Mouse (Mus musculus): ENCODE results near the gene Arpc5. TPM values are rescaled to one million over a fixed set of nuclear protein-coding genes. Genes with fewer than 3 reads are reported as not detected.
A peak's percentile ranks its signal among the peaks of the same experiment; 100 is the strongest.
"Not testable (repeated sequence)": the region's sequence is repeated elsewhere in the genome, so short reads cannot be mapped to it uniquely, and the experiment has no call there.

The Arpc5 gene
- total RNA-seq, 2 experiments from 2014 or later: 34.7 to 40.4 TPM

DNA sequence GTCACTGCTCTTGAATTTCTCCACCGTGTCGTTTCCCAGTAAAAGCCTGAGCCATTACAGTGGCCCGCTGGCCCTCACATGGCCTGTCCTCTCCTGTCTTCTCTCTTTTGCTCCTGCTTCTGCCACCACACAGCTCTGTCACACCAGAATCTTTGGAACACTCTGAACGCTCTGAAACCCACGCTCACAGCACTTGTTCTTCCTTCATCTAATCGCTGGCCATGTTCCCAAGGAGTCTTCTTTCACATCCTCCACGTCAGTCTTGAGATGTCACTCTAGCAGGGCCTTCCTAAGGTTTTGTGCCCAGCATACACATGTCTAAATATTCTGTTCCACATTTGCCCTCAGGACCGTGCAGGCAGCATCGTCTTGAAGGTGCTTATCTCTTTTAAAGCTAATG is 4.7 kb downstream of the Arpc5 start:
- intact Hi-C loops (cut with DNase I): no loop called here
- DNase-seq (ENCODE audit: low spot score): no peak

DNA sequence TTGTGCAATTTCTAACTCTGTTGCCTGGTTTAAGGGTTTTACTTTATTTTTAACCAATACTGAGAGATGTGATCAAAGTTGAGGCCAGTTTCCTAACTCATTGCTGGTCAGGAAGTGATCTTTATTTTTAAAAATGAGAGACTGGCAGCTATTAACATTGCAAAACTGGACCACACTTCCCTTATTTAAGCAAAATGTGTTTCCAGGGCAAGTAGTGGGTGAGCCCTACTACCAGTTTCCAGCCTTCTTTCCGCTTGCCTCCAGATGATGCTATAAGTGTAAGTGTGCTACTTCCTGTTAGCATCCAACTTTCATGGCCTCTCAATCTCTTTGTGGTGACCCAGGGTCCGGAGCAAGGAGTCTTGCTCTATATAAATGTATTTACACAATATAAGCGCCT is 8.3 kb downstream of the Arpc5 start:
- intact Hi-C loops (cut with DNase I); DNase-seq (ENCODE audit: low spot score): not testable (repeated sequence)

DNA sequence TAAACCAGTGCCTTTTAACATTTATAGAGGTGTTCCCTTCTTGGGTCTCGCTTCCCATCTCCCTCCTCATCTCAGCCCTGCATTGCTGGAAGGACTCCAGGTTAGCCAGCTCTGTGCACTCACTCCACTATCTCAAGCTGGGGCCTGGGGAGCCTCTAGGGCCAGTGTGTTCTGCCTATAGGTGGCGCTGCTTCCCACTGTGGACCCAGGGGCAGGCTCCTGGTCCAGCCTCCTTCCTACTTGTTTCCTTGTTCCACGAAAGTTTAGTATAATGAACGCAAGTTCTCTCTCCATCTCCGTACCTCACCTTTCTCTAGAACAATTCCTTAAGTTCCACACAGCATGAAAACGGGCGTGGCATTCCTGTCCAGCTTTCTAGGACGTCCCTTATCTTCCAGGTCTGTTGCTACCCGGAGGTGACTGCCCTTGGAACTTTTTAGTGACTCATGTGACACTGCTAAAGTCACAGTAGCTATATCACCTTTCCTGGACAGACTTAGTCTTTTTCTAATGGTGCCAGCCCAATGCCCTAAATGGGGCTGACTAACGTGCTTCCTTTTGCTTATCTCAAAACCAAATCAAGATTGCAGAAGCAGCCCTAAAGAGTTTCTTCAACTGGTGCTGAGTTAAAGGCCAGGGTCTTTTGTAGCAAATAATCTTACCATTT is 12.9 kb downstream of the Arpc5 start:
- peak; percentile 45 for DNase-seq (ENCODE audit: low spot score)
- intact Hi-C loops (cut with DNase I): loop anchor here (5.0 kb wide), 1 partner anchor 128 kb away; no protein-coding TSS in a partner anchor

DNA sequence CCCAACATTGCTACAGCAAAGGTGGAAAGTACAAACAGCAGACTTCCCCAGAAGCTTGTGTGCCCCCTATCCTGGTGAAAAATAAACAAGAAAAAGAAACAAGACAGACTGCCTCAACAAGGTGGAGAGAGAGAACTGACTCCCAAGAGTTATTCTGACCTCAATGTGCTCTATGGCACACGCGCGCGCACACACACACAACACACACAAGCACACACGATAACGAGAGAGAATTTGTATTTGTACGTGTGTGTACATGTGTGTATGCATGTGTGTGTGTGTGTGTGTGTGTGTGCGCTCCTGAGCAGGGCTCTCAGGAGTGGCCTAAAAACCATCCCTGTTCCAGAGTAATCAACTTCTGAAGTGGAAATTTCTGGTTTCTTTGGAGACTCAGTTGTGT is 18.3 kb downstream of the Arpc5 start:
- intact Hi-C loops (cut with DNase I): loop anchor here (5.0 to 10.0 kb wide), 3 partner anchors 58 to 610 kb away; no protein-coding TSS in a partner anchor
- no peak for DNase-seq (ENCODE audit: low spot score)

DNA sequence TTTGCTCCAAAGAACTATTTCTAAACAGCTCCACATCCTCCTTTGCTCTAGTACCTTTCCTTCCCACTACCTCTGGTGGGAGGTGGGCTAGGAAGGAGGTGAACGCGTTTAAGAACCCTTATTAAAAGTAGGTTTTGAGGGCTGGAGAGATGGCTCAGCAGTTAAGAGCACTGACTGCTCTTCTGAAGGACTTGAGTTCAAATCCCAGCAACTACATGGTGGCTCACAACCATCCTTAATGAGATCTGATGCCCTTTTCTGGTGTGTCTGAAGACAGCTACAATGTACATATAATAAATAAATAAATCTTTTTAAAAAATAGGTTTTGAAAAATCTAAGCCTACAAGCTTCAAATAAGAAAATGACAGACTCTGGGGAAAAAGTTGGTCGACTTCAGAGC is 19.1 kb downstream of the Arpc5 start:
- intact Hi-C loops (cut with DNase I): loop anchor here (5.0 to 10.0 kb wide), 3 partner anchors 57 to 609 kb away; no protein-coding TSS in a partner anchor
- not testable (repeated sequence) for DNase-seq (ENCODE audit: low spot score)

DNA sequence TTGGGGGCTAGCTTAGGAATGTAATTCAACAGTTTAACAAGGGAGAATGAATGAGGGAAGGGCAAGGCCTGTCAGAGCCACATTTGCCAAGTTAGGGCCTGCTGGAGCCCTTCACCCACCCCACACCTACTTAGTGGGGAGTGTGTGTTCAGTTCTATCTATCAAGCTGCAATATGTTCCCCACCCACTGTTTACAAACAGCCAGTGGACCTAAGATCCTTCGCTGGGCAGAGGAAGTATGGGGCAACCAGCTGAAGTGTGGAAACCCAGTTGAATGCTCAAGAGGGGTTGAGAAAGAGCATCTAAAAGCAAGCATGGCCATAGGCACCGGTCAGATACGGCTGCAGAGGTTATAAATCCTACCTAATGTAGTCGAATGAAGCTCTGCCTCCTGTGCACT is 20.6 kb downstream of the Arpc5 start:
- no peak for DNase-seq (ENCODE audit: low spot score)
- intact Hi-C loops (cut with DNase I): loop anchor here (5.0 to 10.0 kb wide), 3 partner anchors 55 to 608 kb away; no protein-coding TSS in a partner anchor

DNA sequence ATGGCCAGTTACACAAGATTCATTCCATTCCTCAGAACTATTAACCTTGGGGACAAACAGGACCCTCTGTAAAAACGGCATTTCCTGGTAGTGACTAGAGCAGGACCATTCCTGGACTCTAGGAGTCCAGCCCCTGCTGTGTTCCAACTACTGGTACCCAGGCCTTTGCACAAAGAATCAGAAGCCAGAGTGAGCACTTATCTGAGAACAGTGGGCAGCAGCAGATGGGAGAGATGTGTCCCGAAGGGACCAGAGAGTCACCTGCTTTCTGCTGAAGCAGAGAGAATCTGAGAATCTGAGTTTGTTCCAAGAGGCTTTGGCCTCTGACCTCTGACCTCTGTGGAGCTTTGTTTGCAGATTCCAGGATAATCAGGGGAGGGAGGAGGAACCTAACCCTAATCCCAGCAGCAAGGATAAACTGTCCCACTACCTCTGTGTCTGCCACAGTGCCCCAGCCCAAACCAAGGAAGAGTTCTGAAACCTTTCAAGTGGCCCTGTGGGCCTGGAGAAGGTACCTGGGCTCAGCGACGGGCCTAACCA is 21.8 kb downstream of the Arpc5 start:
- intact Hi-C loops (cut with DNase I): loop anchor here (5.0 to 10.0 kb wide), 3 partner anchors 54 to 607 kb away; no protein-coding TSS in a partner anchor
- no peak for DNase-seq (ENCODE audit: low spot score)

DNA sequence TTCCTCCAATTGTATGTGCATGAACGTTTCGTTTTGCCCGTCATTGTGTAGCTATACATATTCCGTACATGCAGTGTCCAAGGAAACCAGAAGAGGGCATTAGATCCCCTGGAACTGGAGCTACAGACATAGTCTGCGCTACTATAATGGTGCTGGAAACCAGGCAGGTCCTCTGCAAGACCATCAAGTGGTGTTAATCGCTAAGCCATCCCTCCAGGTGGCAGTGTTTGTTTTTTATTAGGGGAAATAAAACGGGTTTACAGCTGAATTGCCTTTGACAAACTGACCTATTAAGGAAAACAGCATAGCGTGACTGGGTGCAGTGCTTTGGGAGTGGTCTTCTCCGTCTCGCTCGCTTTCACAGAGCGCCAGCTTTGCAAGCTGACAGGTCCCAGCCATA is 23.9 kb downstream of the Arpc5 start:
- intact Hi-C loops (cut with DNase I): loop anchor here (5.0 kb wide), 2 partner anchors 42 to 112 kb away; partner anchors contain the start of gene Smg7

DNA sequence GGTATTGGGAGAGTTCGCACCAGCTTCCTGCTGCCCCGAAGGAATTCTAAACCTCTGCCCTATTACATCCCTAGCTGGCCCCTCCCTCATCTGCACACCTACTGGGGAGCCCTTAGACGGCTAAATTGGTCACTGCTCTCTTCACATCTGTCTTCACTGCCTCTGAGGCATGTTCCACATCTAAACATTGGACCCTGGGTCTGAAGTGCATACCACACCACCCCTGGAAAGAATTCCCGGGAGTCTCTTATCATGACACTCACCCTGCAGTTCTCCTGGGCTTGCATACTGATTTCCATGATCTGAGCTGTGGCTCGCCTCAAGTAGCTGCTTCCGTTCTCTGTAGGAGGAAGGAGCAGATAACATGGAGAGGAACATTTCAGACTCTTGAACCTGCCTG is 24.5 kb downstream of the Arpc5 start:
- intact Hi-C loops (cut with DNase I): loop anchor here (5.0 kb wide), 2 partner anchors 41 to 111 kb away; partner anchors contain the start of gene Smg7
- DNase-seq (ENCODE audit: low spot score): no peak

More for the DNA sequence above, 23.9 kb downstream of the Arpc5 start:
- DNase-seq (ENCODE audit: low spot score): no peak

DNA sequence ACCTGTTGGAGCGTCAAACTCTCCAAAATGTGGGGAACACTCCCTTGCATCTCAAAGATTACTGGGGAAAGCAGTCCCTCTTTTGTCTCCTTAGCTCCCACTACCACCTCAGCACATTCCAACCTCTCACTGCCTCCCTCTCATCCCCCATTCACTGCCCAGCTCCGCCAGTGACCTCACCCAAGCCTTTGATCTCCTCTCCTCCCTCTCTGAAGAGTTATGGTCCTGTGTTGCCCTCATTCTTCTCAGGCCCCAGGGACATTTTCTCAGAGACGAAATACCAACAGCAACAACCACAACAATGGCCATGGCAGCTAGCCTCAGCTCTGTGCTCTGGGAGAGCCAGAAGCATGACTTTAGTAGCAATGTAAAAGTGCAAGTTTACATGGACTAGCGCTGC is 24.9 kb downstream of the Arpc5 start:
- no peak for DNase-seq (ENCODE audit: low spot score)
- intact Hi-C loops (cut with DNase I): loop anchor here (5.0 kb wide), 2 partner anchors 41 to 111 kb away; partner anchors contain the start of gene Smg7

DNA sequence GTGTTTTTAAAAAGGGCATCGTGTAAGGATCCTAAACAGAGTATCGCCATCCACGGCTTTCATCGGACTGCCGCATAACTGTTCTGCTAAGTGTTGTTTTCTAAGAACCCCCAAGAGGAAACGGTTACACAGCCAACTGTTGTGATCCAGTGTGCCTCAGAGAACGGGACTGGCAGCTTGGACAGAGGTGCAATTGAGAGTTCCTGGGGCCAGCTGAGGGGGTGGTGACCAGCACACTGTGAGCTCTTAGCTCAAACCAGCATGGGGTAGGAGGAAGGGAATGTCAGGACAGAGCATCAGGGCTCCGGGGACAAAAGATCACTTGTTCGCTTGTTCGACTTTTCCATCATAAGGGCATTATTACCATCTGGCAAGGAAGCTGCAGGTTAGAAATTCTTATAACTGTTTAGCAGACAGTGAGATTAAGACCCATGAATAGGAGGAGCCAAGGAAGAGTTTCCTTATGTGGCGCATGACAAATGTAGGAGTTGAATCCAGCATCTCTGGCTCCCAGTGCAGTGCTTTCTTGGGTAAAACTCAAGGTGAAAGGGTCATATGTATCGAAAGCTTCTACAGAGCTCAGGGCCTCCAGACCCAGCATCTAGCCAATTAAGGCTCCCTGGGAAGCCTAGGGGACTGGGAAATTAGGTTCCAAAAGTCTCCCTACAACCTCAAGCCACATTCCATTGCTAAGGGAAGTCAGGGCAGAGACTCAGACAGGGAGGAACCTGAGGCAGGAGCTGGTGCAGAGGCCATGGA is 26.6 kb downstream of the Arpc5 start:
- intact Hi-C loops (cut with DNase I): loop anchor here (5.0 kb wide), 2 partner anchors 39 to 109 kb away; partner anchors contain the start of gene Smg7
- no peak for DNase-seq (ENCODE audit: low spot score)

DNA sequence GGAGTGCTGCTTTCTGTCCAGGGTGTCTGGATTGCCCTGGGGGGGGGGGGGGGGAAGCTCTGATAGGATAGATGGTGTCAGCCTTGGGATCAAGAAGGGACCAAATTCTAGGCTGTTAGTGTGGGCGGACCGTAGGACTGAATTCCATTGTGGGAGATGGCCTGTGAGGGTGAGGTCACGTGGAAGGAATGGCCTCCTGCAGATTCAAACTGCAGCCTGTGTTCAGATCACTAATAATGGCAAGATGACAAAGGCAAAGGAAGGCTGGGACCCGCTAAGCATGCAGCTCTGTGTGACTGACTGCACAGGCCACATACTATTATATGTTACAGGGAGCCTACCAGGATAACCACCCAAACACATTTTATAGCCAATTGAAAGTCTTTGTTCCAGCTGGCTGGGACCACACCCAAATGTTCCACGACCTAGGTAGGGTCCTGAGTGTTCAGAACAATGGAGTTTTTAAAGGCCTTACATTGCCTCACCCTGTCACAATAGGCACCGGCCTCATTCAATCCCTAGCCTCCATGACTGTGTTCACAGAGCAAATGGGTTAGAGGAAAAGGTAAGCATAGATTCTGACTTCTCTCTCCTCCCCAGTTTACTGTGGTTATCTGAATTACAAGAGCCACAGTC is 27.3 kb downstream of the Arpc5 start:
- intact Hi-C loops (cut with DNase I): loop anchor here (5.0 kb wide), 2 partner anchors 39 to 109 kb away; partner anchors contain the start of gene Smg7
- no peak for DNase-seq (ENCODE audit: low spot score)

DNA sequence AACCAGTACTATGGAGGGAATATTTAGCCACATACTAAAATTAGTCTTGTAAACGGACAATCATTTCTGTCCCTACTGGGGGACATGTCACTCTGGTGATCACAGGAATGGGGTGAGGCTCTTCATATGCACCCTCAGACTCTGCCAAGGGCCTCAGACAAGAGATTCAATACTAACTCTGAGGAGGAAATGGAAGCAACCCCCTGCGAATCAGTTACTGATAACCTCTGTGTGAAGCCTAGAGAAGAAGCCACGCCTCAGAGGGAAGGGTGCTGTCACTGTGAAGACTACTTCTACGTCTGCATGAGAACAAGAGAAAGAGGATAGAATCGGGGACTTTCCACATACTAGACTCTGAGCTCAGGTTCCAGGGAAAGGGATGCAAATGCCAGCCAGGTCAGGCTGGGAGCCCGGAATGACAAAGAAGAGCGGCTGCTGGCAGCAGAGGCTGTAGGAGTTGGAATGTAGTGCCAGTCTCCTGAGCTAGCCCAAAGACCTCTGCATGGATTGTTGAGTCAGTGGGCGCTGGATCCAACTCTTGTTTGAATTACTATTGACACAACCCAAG is 29.4 kb downstream of the Arpc5 start:
- intact Hi-C loops (cut with DNase I): no loop called here
- DNase-seq (ENCODE audit: low spot score): no peak

DNA sequence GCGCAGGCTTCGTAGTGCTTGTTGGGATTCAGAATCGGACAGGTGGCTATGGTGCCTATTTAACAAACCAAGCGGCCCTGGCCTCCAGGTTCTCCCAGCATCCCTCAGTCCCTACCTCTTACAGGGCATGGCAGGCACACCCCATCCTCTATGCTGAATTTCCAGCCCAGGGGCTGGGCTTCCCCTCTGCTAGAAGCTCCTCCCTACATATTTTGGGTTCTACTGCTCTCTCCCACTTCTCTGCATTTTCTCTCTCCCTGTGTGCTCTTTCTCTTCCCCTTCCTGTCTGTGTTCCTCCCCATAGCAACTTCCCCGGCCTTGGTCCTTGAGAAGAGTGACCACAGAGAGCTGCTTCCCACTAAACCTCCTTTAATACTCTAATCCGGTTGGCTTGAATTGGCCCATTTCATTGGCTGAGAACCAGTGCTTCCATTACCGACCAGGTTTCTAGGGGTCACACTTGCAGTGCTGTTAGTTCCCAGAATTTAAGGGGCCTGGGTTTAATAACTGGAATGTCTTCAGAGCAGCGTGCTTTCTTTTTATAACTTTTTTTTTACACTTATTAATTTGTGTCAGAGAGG is 30.4 kb downstream of the Arpc5 start:
- no peak for DNase-seq (ENCODE audit: low spot score)
- intact Hi-C loops (cut with DNase I): no loop called here

DNA sequence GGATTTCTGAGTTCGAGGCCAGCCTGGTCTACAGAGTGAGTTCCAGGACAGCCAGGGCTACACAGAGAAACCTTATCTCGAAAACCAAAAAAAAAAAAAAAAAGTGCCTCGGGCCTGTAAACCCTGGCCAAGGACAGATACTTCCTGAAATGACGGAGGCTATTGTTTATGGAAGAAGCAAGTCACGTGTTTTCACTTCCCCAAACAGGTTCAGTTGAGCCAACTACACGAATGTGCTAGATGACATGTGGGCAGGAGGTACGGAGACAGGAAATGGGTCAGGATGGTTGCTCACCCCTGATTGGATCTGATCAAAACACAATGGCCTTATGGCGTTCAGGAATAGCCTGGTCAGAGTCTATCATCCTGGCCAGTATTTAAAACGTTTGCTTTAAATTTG is 31.8 kb downstream of the Arpc5 start:
- intact Hi-C loops (cut with DNase I): no loop called here
- no peak for DNase-seq (ENCODE audit: low spot score)

DNA sequence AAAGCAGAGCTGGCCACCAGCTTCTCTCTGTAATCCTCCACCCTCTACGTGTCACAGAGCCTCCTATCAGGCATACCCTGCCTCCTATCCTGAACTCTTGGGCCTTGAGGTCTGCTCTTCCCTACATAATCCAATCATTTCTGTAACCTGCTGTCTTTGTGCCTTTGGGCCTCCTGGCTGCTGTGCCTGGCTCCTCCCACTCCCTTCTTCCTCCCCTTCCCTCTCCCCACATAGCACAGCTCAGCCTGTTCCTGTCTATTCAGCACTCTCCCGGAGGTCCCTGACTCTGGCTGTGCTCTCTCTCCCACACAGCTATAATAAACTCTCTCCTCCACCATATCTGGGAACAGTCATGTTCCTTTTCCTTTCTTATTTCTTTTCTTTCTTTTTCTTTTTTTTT is 33.6 kb downstream of the Arpc5 start, which contains the start of gene Ncf2:
Ncf2 (plus strand) TSS at position 298 of the 400 bp plus-strand sequence.
- intact Hi-C loops (cut with DNase I): no loop called here
- no peak for DNase-seq (ENCODE audit: low spot score)

DNA sequence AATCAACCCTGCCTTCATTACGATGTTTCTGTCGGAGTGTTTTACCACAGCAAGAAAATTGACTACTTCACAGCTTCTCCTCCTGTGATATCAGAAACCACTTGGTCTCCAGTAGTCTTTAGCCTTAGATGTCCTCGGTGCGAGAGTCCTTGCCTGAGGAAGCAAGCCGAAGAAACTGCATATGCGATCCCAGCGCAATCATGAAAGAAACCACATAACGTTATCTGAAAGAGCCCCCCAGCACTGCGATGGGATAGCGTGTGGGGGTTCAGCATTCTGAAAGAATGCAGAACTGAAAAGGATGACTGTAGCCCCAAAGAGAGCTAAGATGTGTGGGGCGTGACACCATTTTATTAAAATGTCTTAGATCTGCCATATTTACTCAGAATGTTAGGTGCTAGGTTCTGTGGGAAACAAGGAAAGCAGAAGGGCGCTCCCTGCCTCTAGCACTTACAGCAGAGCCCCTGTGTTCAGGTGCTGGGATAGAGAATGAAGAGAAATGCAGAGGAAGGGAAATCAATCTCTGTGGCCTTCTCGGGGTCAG is 34.4 kb downstream of the Arpc5 start:
- intact Hi-C loops (cut with DNase I): no loop called here
- no peak for DNase-seq (ENCODE audit: low spot score)

DNA sequence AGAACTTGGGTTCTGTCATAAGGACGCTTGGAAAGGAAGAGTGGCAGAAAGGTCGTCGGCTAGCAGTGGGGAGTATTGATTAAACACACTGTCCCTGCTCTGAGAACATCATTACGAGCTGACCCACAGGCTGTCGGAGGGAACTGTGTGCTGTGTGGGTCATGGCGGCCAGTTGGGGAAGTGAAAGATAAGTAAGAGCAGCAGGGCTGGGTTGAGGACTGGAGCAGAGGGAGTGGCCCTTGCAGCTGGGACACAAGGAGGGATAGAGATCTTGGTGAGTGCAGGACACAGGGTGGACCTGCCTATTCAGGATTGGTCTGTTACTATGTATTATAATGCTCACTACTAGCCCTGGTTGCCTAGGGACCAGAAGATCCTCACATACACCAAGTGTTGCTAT is 38.6 kb downstream of the Arpc5 start:
- no peak for DNase-seq (ENCODE audit: low spot score)
- intact Hi-C loops (cut with DNase I): no loop called here
